Mouse (Mus musculus) cortical plate, adult 2 months (tissue): ENCODE results near the gene Gm3854.

ENCODE experiments used
- CTCF ChIP-seq: fragments of 200-500 bp; IDR thresholded peaks from 2 replicates; pipeline ENCODE4 v1.5.1; 2011; ENCODE audit warnings: mild to moderate bottlenecking, control low read depth, low read length; ENCODE audit not compliant: insufficient read depth; ENCODE audit errors: extremely low read depth
- POLR2A ChIP-seq: fragments of 200-500 bp; IDR thresholded peaks from 2 replicates; pipeline ENCODE4 v1.6.1; 2011; ENCODE audit warnings: mild to moderate bottlenecking, low read length, control low read depth; ENCODE audit not compliant: insufficient read depth; ENCODE audit errors: extremely low read depth

DNA sequence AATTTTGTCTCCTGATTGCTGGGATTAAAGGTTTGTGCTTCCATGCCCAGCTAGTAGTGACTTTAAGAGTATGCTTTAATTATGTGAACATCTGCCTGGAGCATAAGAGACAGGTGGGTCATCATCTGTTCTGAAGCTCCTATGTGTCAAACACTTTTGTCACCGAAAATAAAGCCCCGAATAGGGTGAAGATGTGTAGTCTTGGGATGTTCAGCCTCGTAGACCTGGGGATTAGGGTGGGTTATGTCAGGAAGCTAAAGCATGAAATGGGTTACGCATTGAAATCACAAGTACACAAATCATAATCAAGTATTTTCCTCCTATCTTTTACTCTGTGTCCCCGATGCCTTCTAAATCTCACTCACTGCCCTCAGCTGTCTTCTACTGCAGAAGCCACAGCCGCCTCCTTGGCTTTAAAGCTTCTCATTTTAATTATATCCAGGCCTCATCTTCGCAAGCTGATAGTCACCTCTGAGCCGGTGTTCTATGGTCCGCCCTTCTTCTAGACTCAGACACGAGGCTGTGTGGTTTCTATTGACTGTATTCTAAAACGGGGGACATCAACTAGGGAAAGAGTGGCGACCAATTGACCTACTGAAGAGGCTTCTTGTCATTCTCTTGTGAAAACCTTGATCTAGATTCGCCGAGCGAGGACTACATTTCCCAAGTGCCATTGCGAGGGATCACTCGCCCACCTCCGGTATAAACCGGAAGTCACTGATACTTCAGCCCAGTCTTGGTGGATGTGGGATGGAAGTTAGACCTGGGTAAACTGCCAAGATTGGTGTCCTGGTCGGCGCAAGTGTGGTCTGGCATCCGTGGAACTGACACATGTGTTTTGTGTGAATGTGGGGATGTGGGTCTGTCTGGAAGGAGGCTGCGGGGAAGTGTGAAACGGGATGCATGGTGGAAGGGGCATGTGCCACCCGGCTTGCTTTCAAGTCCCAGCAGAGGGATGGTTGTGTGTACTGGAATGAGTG, 54.7 kb downstream of the Gm3854 start, which contains the start of gene Smim17:
- TF ChIP-seq POLR2A (peak; percentile 65; the same call in 1 of the 2 replicates), CTCF (no peak)
